Mouse (Mus musculus) G1E (cell line): ENCODE measurements around the gene Pik3cd. TPM values are rescaled to one million over a fixed set of nuclear protein-coding genes. Genes with fewer than 3 reads are reported as not detected.

ENCODE experiments used
- ATAC-seq: 2 replicates; pipeline ENCODE4 v1.8.0; 2016; ENCODE audit warnings: mild to moderate bottlenecking; ENCODE audit not compliant: insufficient number of reproducible peaks, poor library complexity, low FRiP score, severe bottlenecking; ENCODE audit errors: extremely low read depth
- DNase-seq: peaks from one replicate; pipeline ENCODE4 v3.0.0; 2012; ENCODE audit warnings: low spot score
- H3K27me3 ChIP-seq: 2 replicates; pipeline ENCODE4 v1.6.1; 2012; ENCODE audit warnings: mild to moderate bottlenecking, low read length, inconsistent platforms; ENCODE audit not compliant: insufficient read depth
- H3K36me3 ChIP-seq: replicated peaks from 2 replicates; pipeline ENCODE3; 2012; ENCODE audit warnings: mild to moderate bottlenecking, inconsistent platforms
- H3K4me1 ChIP-seq: 2 replicates; pipeline ENCODE4 v1.6.1; 2012; ENCODE audit warnings: low read depth, low read length, inconsistent platforms, mixed read lengths; ENCODE audit not compliant: insufficient read depth
- H3K4me3 ChIP-seq: 2 replicates; pipeline ENCODE4 v1.5.1; 2012; ENCODE audit warnings: low read depth, mild to moderate bottlenecking, inconsistent platforms, low read length, moderate library complexity, mixed read lengths
- H3K9me3 ChIP-seq: replicated peaks from 2 replicates; pipeline ENCODE4 v1.6.1; 2012; ENCODE audit warnings: inconsistent platforms
- CTCF ChIP-seq: IDR thresholded peaks from 2 replicates; pipeline ENCODE4 v1.5.1; 2012; ENCODE audit warnings: low read depth, low read length, inconsistent platforms, mixed read lengths
- GATA1 ChIP-seq: IDR thresholded peaks from 2 replicates; pipeline ENCODE4 v1.6.1; 2012; ENCODE audit warnings: borderline replicate concordance, low read length, inconsistent platforms, mixed read lengths
- GATA2 ChIP-seq: IDR thresholded peaks from 2 replicates; pipeline ENCODE4 v1.6.1; 2012; ENCODE audit warnings: low read depth, low read length, inconsistent platforms, borderline replicate concordance
- POLR2AphosphoS5 ChIP-seq: IDR thresholded peaks from 2 replicates; pipeline ENCODE4 v1.6.1; 2012; ENCODE audit warnings: low read depth, low read length, inconsistent platforms; ENCODE audit not compliant: insufficient replicate concordance
- TAL1 ChIP-seq: conservative IDR thresholded peaks from 2 replicates; pipeline ENCODE4 v1.6.1; 2012; ENCODE audit warnings: low read depth, low read length, inconsistent platforms, mixed read lengths
- polyA plus RNA-seq: library from polyadenylated mRNA; stranded (reverse); fragments of >175 nt; gene quantifications from 2 replicates; pipeline ENCODE4 v1.2.3, GENCODE M21; 2012
- total RNA-seq, 2 experiments: library from RNA; stranded (forward) in 1 of 2; stranded (reverse) in 1 of 2; fragments of 200-1000 nt in 1 of 2; fragments of >200 nt in 1 of 2; fragmentation: Nextera tagmentation in 1 of 2; gene quantifications; 2 replicates each; pipeline ENCODE4 v1.2.3; 2014 to 2017

Gene Pik3cd
- total and polyA plus RNA-seq, 3 experiments = 17.3 to 40.3 (median 24.0) TPM

- Histone ChIP-seq H3K9me3 (peaks cover 3% of the 10 kb centered on the region), H3K27me3 (no peaks in the 10 kb centered on the region), H3K4me3 (no peak overlapping the region), H3K4me1 (no peaks in the 10 kb centered on the region), H3K36me3 (no peaks in the 10 kb centered on the region)
- ATAC-seq = no peak
- TF ChIP-seq CTCF (no peak), POLR2AphosphoS5 (no peak), GATA1 (no peak), GATA2 (no peak)
- DNase-seq = no peak
Observed at GRCm38 (mm10) chr4:149608309-149608638, 94.1 kb downstream of the Pik3cd start.

- peaks cover 3% of the 10 kb centered on the region for H3K9me3 ChIP-seq
- no peaks in the 10 kb centered on the region for H3K4me1 ChIP-seq
- TF ChIP-seq GATA2 (no peak), POLR2AphosphoS5 (no peak), TAL1 (no peak), CTCF (no peak), GATA1 (no peak)
- H3K27me3 ChIP-seq = no peaks in the 10 kb centered on the region
- DNase-seq (no peak), ATAC-seq (no peak)
- no peaks in the 10 kb centered on the region for H3K36me3 ChIP-seq
- H3K4me3 ChIP-seq = no peak overlapping the region
Observed at GRCm38 (mm10) chr4:149607591-149608308, 94.6 kb downstream of the Pik3cd start.

- H3K36me3 ChIP-seq = no peaks in the 10 kb centered on the region
- H3K27me3 ChIP-seq = no peaks in the 10 kb centered on the region
- H3K4me1 ChIP-seq = no peaks in the 10 kb centered on the region
- DNase-seq = no peak
- H3K4me3 ChIP-seq = no peak overlapping the region
- ATAC-seq = no peak
- peaks cover 3% of the 10 kb centered on the region for H3K9me3 ChIP-seq
- TF ChIP-seq CTCF (no peak), TAL1 (no peak), POLR2AphosphoS5 (no peak), GATA1 (no peak), GATA2 (no peak)
Observed at GRCm38 (mm10) chr4:149606766-149607358, 95.5 kb downstream of the Pik3cd start.

GRCm38 (mm10) chr4:149606056-149606455 lies 96.3 kb downstream of the Pik3cd start:
- peaks cover 3% of the 10 kb centered on the region for H3K9me3 ChIP-seq
- no peaks in the 10 kb centered on the region for H3K36me3 ChIP-seq
- H3K27me3 ChIP-seq = 0 out of 2 replicates have a peak, but pooled peaks cover 2% of the 10 kb centered on the region
- TF ChIP-seq CTCF (no peak), TAL1 (no peak), POLR2AphosphoS5 (no peak), GATA1 (no peak), GATA2 (no peak)
- no peak for DNase-seq
- H3K4me1 ChIP-seq = no peaks in the 10 kb centered on the region
- no peak for ATAC-seq
- H3K4me3 ChIP-seq = no peak overlapping the region

GRCm38 (mm10) chr4:149604518-149604917 lies 97.9 kb downstream of the Pik3cd start:
- TF ChIP-seq CTCF = no peak
- TF ChIP-seq GATA2 = no peak
- no peak for TF ChIP-seq GATA1
- TF ChIP-seq POLR2AphosphoS5 = no peak
- TF ChIP-seq TAL1 = no peak
- no peaks in the 10 kb centered on the region for H3K36me3 ChIP-seq
- H3K4me3 ChIP-seq = no peak overlapping the region
- H3K9me3 ChIP-seq = peaks cover under 1% of the 10 kb centered on the region
- 0 out of 2 replicates have a peak, but pooled peaks cover 2% of the 10 kb centered on the region for H3K27me3 ChIP-seq
- H3K4me1 ChIP-seq = no peaks in the 10 kb centered on the region
- DNase-seq (no peak), ATAC-seq (no peak)

GRCm38 (mm10) chr4:149603860-149604259 lies 98.5 kb downstream of the Pik3cd start:
- Histone ChIP-seq H3K4me1 (no peaks in the 10 kb centered on the region), H3K4me3 (no peak overlapping the region), H3K27me3 (0 out of 2 replicates have a peak, but pooled peaks cover 2% of the 10 kb centered on the region), H3K9me3 (no peaks in the 10 kb centered on the region), H3K36me3 (no peaks in the 10 kb centered on the region)
- TF ChIP-seq CTCF = no peak
- TF ChIP-seq POLR2AphosphoS5 = no peak
- no peak for TF ChIP-seq TAL1
- TF ChIP-seq GATA1 = no peak
- no peak for TF ChIP-seq GATA2
- ATAC-seq (no peak), DNase-seq (no peak)

- H3K27me3 ChIP-seq = peaks cover 6% of the 10 kb centered on the region; the same call in 1 of the 2 replicates
- TF ChIP-seq TAL1 = no peak
- TF ChIP-seq GATA2 = no peak
- no peak overlapping the region for H3K4me3 ChIP-seq
- H3K4me1 ChIP-seq = no peaks in the 10 kb centered on the region
- no peaks in the 10 kb centered on the region for H3K36me3 ChIP-seq
- no peak for DNase-seq
- no peak for ATAC-seq
- no peaks in the 10 kb centered on the region for H3K9me3 ChIP-seq
Observed at GRCm38 (mm10) chr4:149602236-149602635, 100.1 kb downstream of the Pik3cd start.
